Mouse (Mus musculus) CH12.LX (cell line): ENCODE results near the gene Nacc2. TPM values are rescaled to one million over a fixed set of nuclear protein-coding genes. Genes with fewer than 3 reads are reported as not detected.

Experiments
- DNase-seq: peaks from one replicate; pipeline ENCODE4 v3.0.0-alpha.2; 2013; ENCODE audit errors: extremely low read depth
- H3K27ac ChIP-seq: 2 replicates; pipeline ENCODE4 v1.5.1; 2012; ENCODE audit warnings: low read depth, mild to moderate bottlenecking, control low read depth, moderate library complexity; ENCODE audit not compliant: insufficient read depth
- H3K27me3 ChIP-seq: replicated peaks from 2 replicates; pipeline ENCODE3; 2012; ENCODE audit warnings: inconsistent platforms
- H3K36me3 ChIP-seq, 2 experiments: replicated peaks in 1 of 2; 2 replicates each; pipeline versions ENCODE3 to v1.6.1; 2012; ENCODE audit warnings: inconsistent platforms in 1 of 2, low read length in 1 of 2, mild to moderate bottlenecking in 1 of 2, mixed read lengths in 1 of 2, moderate library complexity in 1 of 2; ENCODE audit not compliant: control insufficient read depth in 1 of 2, insufficient read depth in 1 of 2
- H3K4me1 ChIP-seq, 2 experiments: 2 replicates each; pipeline ENCODE4 v1.6.1; 2012; ENCODE audit warnings: inconsistent platforms in 1 of 2, moderate library complexity in 1 of 2; ENCODE audit not compliant: insufficient read depth in 2 of 2, control insufficient read depth in 1 of 2
- H3K4me2 ChIP-seq: 2 replicates; pipeline ENCODE4 v1.6.1; 2012; ENCODE audit warnings: low read depth, mild to moderate bottlenecking, control low read depth; ENCODE audit not compliant: poor library complexity, insufficient read depth, severe bottlenecking
- H3K4me3 ChIP-seq, 3 experiments: fragments of 150-350 bp in 1 of 3; sonication (generic) in 1 of 3; replicated peaks in 1 of 3; 2 replicates each; pipeline versions ENCODE3 to v1.5.1; 2011 to 2012; ENCODE audit warnings: low read depth in 2 of 3, low read length in 2 of 3, mild to moderate bottlenecking in 2 of 3, moderate library complexity in 2 of 3, control low read depth in 1 of 3, improper control_type of control experiment in 1 of 3, inconsistent platforms in 1 of 3, mixed read lengths in 1 of 3; ENCODE audit not compliant: poor library complexity in 1 of 3
- H3K79me2 ChIP-seq: replicated peaks from 2 replicates; pipeline ENCODE4 v1.6.1; 2012; ENCODE audit warnings: mild to moderate bottlenecking, moderate library complexity; ENCODE audit not compliant: control insufficient read depth, poor library complexity, insufficient read depth, severe bottlenecking; ENCODE audit errors: extremely low read depth
- H3K9ac ChIP-seq: 2 replicates; pipeline ENCODE4 v1.6.1; 2012; ENCODE audit warnings: low read depth, mild to moderate bottlenecking, control low read depth, moderate library complexity; ENCODE audit not compliant: insufficient read depth
- H3K9me3 ChIP-seq: replicated peaks from 2 replicates; pipeline ENCODE3; 2012; ENCODE audit warnings: low read length, inconsistent platforms, mixed read lengths
- CHD1 ChIP-seq: IDR thresholded peaks from 2 replicates; pipeline ENCODE4 v1.6.1; 2012; ENCODE audit warnings: low read depth, low read length, improper control_type of control experiment, inconsistent platforms
- CHD2 ChIP-seq: IDR thresholded peaks from 2 replicates; pipeline ENCODE4 v1.6.1; 2011; ENCODE audit warnings: low read length, improper control_type of control experiment
- ELF1 ChIP-seq: IDR thresholded peaks from 2 replicates; pipeline ENCODE4 v1.6.1; 2014; ENCODE audit warnings: low read depth, mild to moderate bottlenecking, inconsistent platforms, low read length, improper control_type of control experiment
- GABPA ChIP-seq: IDR thresholded peaks from 2 replicates; pipeline ENCODE4 v1.6.1; 2012; ENCODE audit warnings: low read depth, low read length, improper control_type of control experiment, inconsistent platforms; ENCODE audit not compliant: insufficient replicate concordance
- HCFC1 ChIP-seq: IDR thresholded peaks from 2 replicates; pipeline ENCODE4 v1.6.1; 2012; ENCODE audit warnings: low read depth, mild to moderate bottlenecking, inconsistent platforms, low read length, improper control_type of control experiment
- IRF4 ChIP-seq: IDR thresholded peaks from 2 replicates; pipeline ENCODE4 v1.6.1; 2014; ENCODE audit warnings: low read depth, mild to moderate bottlenecking, inconsistent platforms, low read length, improper control_type of control experiment
- JUN ChIP-seq: IDR thresholded peaks from 2 replicates; pipeline ENCODE4 v1.6.1; 2011; ENCODE audit warnings: low read depth, mild to moderate bottlenecking, low read length, improper control_type of control experiment, moderate library complexity; ENCODE audit not compliant: insufficient read depth
- JUND ChIP-seq: conservative IDR thresholded peaks from 2 replicates; pipeline ENCODE4 v1.6.1; 2011; ENCODE audit warnings: low read depth, low read length, improper control_type of control experiment
- MAFK ChIP-seq: IDR thresholded peaks from 2 replicates; pipeline ENCODE4 v1.6.1; 2011; ENCODE audit warnings: low read length, improper control_type of control experiment; ENCODE audit not compliant: insufficient replicate concordance
- MAZ ChIP-seq: IDR thresholded peaks from 2 replicates; pipeline ENCODE4 v1.6.1; 2012; ENCODE audit warnings: low read depth, mild to moderate bottlenecking, inconsistent platforms, low read length, improper control_type of control experiment, moderate library complexity
- MEF2A ChIP-seq: IDR thresholded peaks from 2 replicates; pipeline ENCODE4 v1.6.1; 2014; ENCODE audit warnings: low read depth, mild to moderate bottlenecking, inconsistent platforms, low read length, improper control_type of control experiment, borderline replicate concordance
- MXI1 ChIP-seq: IDR thresholded peaks from 2 replicates; pipeline ENCODE4 v1.6.1; 2011; ENCODE audit warnings: mild to moderate bottlenecking, low read depth, low read length, improper control_type of control experiment
- MYC ChIP-seq: IDR thresholded peaks from 2 replicates; pipeline ENCODE4 v1.6.1; 2011; ENCODE audit warnings: low read depth, mild to moderate bottlenecking, improper control_type of control experiment, low read length
- PAX5 ChIP-seq: IDR thresholded peaks from 2 replicates; pipeline ENCODE4 v1.6.1; 2012; ENCODE audit warnings: low read length, inconsistent platforms, mixed read lengths
- POLR2AphosphoS2 ChIP-seq: IDR thresholded peaks from 2 replicates; pipeline ENCODE4 v1.6.1; 2011; ENCODE audit warnings: low read depth, low read length, improper control_type of control experiment
- RAD21 ChIP-seq: IDR thresholded peaks from 2 replicates; pipeline ENCODE4 v1.6.1; 2011; ENCODE audit warnings: low read depth, mild to moderate bottlenecking, low read length, improper control_type of control experiment, moderate library complexity
- RCOR1 ChIP-seq: conservative IDR thresholded peaks from 2 replicates; pipeline ENCODE4 v1.6.1; 2012; ENCODE audit warnings: low read depth, mild to moderate bottlenecking, inconsistent platforms, low read length, improper control_type of control experiment
- TBP ChIP-seq: conservative IDR thresholded peaks from 2 replicates; pipeline ENCODE4 v1.6.1; 2011; ENCODE audit warnings: low read depth, low read length, improper control_type of control experiment
- TCF12 ChIP-seq: IDR thresholded peaks from 2 replicates; pipeline ENCODE4 v1.6.1; 2014; ENCODE audit warnings: low read depth, mild to moderate bottlenecking, inconsistent platforms, low read length, improper control_type of control experiment
- USF1 ChIP-seq: IDR thresholded peaks from 2 replicates; pipeline ENCODE4 v1.6.1; 2014; ENCODE audit warnings: low read depth, mild to moderate bottlenecking, inconsistent platforms, low read length, improper control_type of control experiment
- dilution Hi-C: fragments of 300-500 bp; cut with MboI; formaldehyde crosslinking; loops from 2 replicates; pipeline ENCODE4 v1.14.3; 2020; ENCODE audit warnings: low sequenced_read_pairs; ENCODE audit not compliant: extremely low pct_unique_long_range_greater_than_20kb, extremely low pct_ligation_motif_present
- in situ Hi-C: fragments of 300-500 bp; cut with MboI; formaldehyde crosslinking; loops from 3 replicates; pipeline ENCODE4 v1.14.3; 2019; ENCODE audit warnings: low sequenced_read_pairs, low pct_ligation_motif_present, low pct_unique_long_range_greater_than_20kb, mixed read lengths
- polyA plus RNA-seq: library from polyadenylated mRNA; unstranded; fragments of >175 nt; gene quantifications from 2 replicates; pipeline ENCODE4 v1.2.1, GENCODE M21; 2012; ENCODE audit warnings: low read depth; ENCODE audit not compliant: insufficient read length
- total RNA-seq, 2 experiments: library from RNA; depleted of rRNA; stranded (reverse); fragments of 300-350 nt in 1 of 2; fragments of >200 nt in 1 of 2; gene quantifications; 2 replicates each; pipeline ENCODE4 v1.2.3; 2012 to 2014

Gene Nacc2
- total and polyA plus RNA-seq, 3 experiments: 0.59 to 2.3 (median 1.1) TPM

GRCm38 (mm10) chr2:26068175-26068574 is 54.8 kb downstream of the Nacc2 start:
- Histone ChIP-seq H3K9ac (no peak overlapping the region), H3K9me3 (no peaks in the 10 kb centered on the region), H3K36me3 (no peaks in the 10 kb centered on the region), H3K79me2 (no peaks in the 10 kb centered on the region), H3K27me3 (no peaks in the 10 kb centered on the region), H3K4me3 (no peak overlapping the region), H3K4me1 (peaks cover 20 to 54% of the 10 kb centered on the region in 2 experiments)
- dilution Hi-C loops: no loop called here
- DNase-seq: no peak
- TF ChIP-seq USF1 (no peak), POLR2AphosphoS2 (no peak), CHD1 (no peak), HCFC1 (no peak), JUND (no peak), MYC (no peak)
- TF ChIP-seq, all 38 proteins: peak for 0
- Histone ChIP-seq H3K4me2 (no peak overlapping the region), H3K27ac (no peak overlapping the region)
- in situ Hi-C loops: no loop called here

DNA sequence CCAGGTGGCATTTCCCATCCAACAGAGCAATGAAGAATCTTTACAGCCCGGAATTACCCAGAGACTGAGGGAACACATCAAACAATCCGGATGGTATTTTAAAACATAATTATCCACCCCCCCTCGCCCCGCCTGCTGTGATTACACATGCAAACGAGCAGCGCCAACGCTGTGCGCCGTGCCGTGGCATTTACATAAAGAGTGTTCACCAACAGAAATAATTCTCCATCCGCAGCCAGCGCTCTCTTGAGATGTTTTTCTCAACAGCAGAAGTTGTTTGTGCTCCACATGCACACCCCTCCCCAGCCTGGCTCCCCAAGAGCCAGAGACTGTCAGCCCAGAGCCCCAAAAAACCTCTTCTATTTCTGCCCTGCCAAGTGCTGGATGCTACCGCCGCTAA is 56.5 kb downstream of the Nacc2 start:
- Histone ChIP-seq H3K27ac (peak overlapping the region; percentile 60), H3K4me1 (peaks cover 26 to 69% of the 10 kb centered on the region in 2 experiments), H3K4me3 (peak overlapping the region in 2 of 3 experiments; percentile 7 to 24), H3K9ac (peak overlapping the region; percentile 24; the same call in 1 of the 2 replicates), H3K27me3 (no peaks in the 10 kb centered on the region), H3K36me3 (no peaks in the 10 kb centered on the region), H3K4me2 (peak overlapping the region; percentile 96), H3K79me2 (no peaks in the 10 kb centered on the region), H3K9me3 (no peaks in the 10 kb centered on the region)
- dilution Hi-C loops: no loop called here
- in situ Hi-C loops: no loop called here
- TF ChIP-seq TCF12 (peak; percentile 28; the same call in 1 of the 2 replicates), MEF2A (no peak)
- DNase-seq: peak; percentile 65

GRCm38 (mm10) chr2:26062742-26063427 is 60.1 kb downstream of the Nacc2 start:
- Histone ChIP-seq H3K4me1 (peaks cover 34 to 93% of the 10 kb centered on the region in 2 experiments), H3K9ac (no peak overlapping the region), H3K9me3 (no peaks in the 10 kb centered on the region), H3K79me2 (no peaks in the 10 kb centered on the region), H3K36me3 (peaks cover 0 to 4% of the 10 kb centered on the region in 2 experiments), H3K27me3 (no peaks in the 10 kb centered on the region), H3K4me2 (no peak overlapping the region), H3K4me3 (no peak overlapping the region), H3K27ac (no peak overlapping the region)
- TF ChIP-seq IRF4: no peak
- no peak for TF ChIP-seq MYC
- no peak for TF ChIP-seq CHD2
- no peak for TF ChIP-seq MAZ
- TF ChIP-seq TBP: no peak
- TF ChIP-seq MEF2A: no peak
- TF ChIP-seq MXI1: no peak
- TF ChIP-seq JUN: no peak
- TF ChIP-seq RCOR1: no peak
- no peak for TF ChIP-seq POLR2AphosphoS2
- no peak for TF ChIP-seq ELF1
- TF ChIP-seq MAFK: no peak
- TF ChIP-seq GABPA: no peak
- TF ChIP-seq JUND: no peak
- no peak for TF ChIP-seq PAX5
- TF ChIP-seq USF1: no peak
- TF ChIP-seq RAD21: no peak
- DNase-seq: no peak
- in situ Hi-C loops (loop anchor here (5.0 kb wide), 1 partner anchor 59 kb away; the partner anchor contains the start of gene Nacc2), dilution Hi-C loops (no loop called here)
